Mouse (Mus musculus) T-cell, adult 2 months (primary cell): ENCODE data around the gene 2410131K14Rik.

Experiments
- DNase-seq: peaks from one replicate; pipeline ENCODE4 v3.0.0; 2022; ENCODE audit warnings: low spot score

The 2410131K14Rik gene

GRCm38 (mm10) chr5:118244606-118245443, at the start of gene 2410131K14Rik, which contains the start of gene Rnft2:
Gene 2410131K14Rik (plus strand): TSS chr5:118245227.
Gene Rnft2 (minus strand): TSS chr5:118245116.
- DNase-seq, result peak; percentile 100

- no peak for DNase-seq
These were observed 47.6 kb upstream of the 2410131K14Rik start for GRCm38 (mm10) chr5:118197421-118197820.

- no peak for DNase-seq
These were observed 45.4 kb upstream of the 2410131K14Rik start for GRCm38 (mm10) chr5:118199670-118200069.

GRCm38 (mm10) chr5:118204675-118205440, 40.2 kb upstream of the 2410131K14Rik start:
- DNase-seq, result no peak

- DNase-seq, result no peak
These were observed 39.2 kb upstream of the 2410131K14Rik start for GRCm38 (mm10) chr5:118205852-118206251.

- DNase-seq, result no peak
These were observed 31.0 kb upstream of the 2410131K14Rik start for GRCm38 (mm10) chr5:118214012-118214411.

GRCm38 (mm10) chr5:118214418-118215154, 30.4 kb upstream of the 2410131K14Rik start:
- DNase-seq, result peak; percentile 5

- DNase-seq, result no peak
These were observed 27.6 kb upstream of the 2410131K14Rik start for GRCm38 (mm10) chr5:118217410-118217809.

- no peak for DNase-seq
These were observed 21.8 kb upstream of the 2410131K14Rik start for GRCm38 (mm10) chr5:118223142-118223757.

- no peak for DNase-seq
These were observed 14.9 kb upstream of the 2410131K14Rik start for GRCm38 (mm10) chr5:118230071-118230611.

- no peak for DNase-seq
These were observed 8.1 kb upstream of the 2410131K14Rik start for GRCm38 (mm10) chr5:118236891-118237290.

GRCm38 (mm10) chr5:118239671-118240070, 5.4 kb upstream of the 2410131K14Rik start:
- DNase-seq, result no peak

- DNase-seq, result peak; percentile 3
These were observed 730 bp downstream of the 2410131K14Rik start for GRCm38 (mm10) chr5:118245606-118246308.

GRCm38 (mm10) chr5:118247378-118247777, 2.4 kb downstream of the 2410131K14Rik start:
- no peak for DNase-seq

GRCm38 (mm10) chr5:118250987-118251386, 6.0 kb downstream of the 2410131K14Rik start:
- DNase-seq, result no peak

- no peak for DNase-seq
These were observed 8.5 kb downstream of the 2410131K14Rik start for GRCm38 (mm10) chr5:118253551-118253950.

GRCm38 (mm10) chr5:118256981-118257380, 12.0 kb downstream of the 2410131K14Rik start:
- no peak for DNase-seq

GRCm38 (mm10) chr5:118259152-118259551, 14.1 kb downstream of the 2410131K14Rik start:
- no peak for DNase-seq

- DNase-seq, result no peak
These were observed 14.6 kb downstream of the 2410131K14Rik start for GRCm38 (mm10) chr5:118259636-118260035.

- no peak for DNase-seq
These were observed 15.0 kb downstream of the 2410131K14Rik start for GRCm38 (mm10) chr5:118260055-118260454.

- no peak for DNase-seq
These were observed 15.6 kb downstream of the 2410131K14Rik start for GRCm38 (mm10) chr5:118260642-118261041.
